Mouse (Mus musculus): Measurements from ENCODE around the gene Nhp2. TPM values are rescaled to one million over a fixed set of nuclear protein-coding genes. Genes with fewer than 3 reads are reported as not detected.
"Not testable (repeated sequence)": the region's sequence is repeated elsewhere in the genome, so short reads cannot be mapped to it uniquely, and the experiment has no call there.

The Nhp2 gene
- polyA plus RNA-seq, 1 experiment from 2014 or later = 88.1 TPM

- Histone ChIP-seq H3K27ac (ENCODE audit: low read length) (no peak overlapping the region), H3K36me3 (ENCODE audit: control insufficient read depth, insufficient read depth) (peaks cover 45% of the 10 kb centered on the region), H3K4me2 (ENCODE audit: low read depth, low read length) (no peak overlapping the region), H3K9ac (ENCODE audit: low read length) (no peak overlapping the region), H3K4me1 (ENCODE audit: control insufficient read depth, insufficient read depth, low read length) (peaks cover 6% of the 10 kb centered on the region; the same call in 1 of the 2 replicates), H3K4me3 (ENCODE audit: low read length) (no peak overlapping the region), H3K9me3 (replicated peaks; ENCODE audit: control insufficient read depth, low read length) (no peaks in the 10 kb centered on the region), H3K27me3 (ENCODE audit: control insufficient read depth, insufficient read depth, low read length) (no peaks in the 10 kb centered on the region)
- WGBS = 93% methylated on average over 9 of the region's 9 CpGs
- no peak for ATAC-seq (replicated peaks; ENCODE audit: extremely low read depth, insufficient read depth, low FRiP score)
Measured at GRCm38 (mm10) chr11:51627425-51627824, 7.9 kb downstream of the Nhp2 start.

GRCm38 (mm10) chr11:51627907-51628306, 8.4 kb downstream of the Nhp2 start:
- Histone ChIP-seq H3K27me3 (ENCODE audit: control insufficient read depth, insufficient read depth, low read length) (no peaks in the 10 kb centered on the region), H3K9me3 (replicated peaks; ENCODE audit: control insufficient read depth, low read length) (no peaks in the 10 kb centered on the region), H3K4me3 (ENCODE audit: low read length) (no peak overlapping the region), H3K4me1 (ENCODE audit: control insufficient read depth, insufficient read depth, low read length) (peaks cover 6% of the 10 kb centered on the region; the same call in 1 of the 2 replicates), H3K4me2 (ENCODE audit: low read depth, low read length) (no peak overlapping the region), H3K9ac (ENCODE audit: low read length) (no peak overlapping the region), H3K36me3 (ENCODE audit: control insufficient read depth, insufficient read depth) (peaks cover 40% of the 10 kb centered on the region), H3K27ac (ENCODE audit: low read length) (no peak overlapping the region)
- ATAC-seq (replicated peaks; ENCODE audit: extremely low read depth, insufficient read depth, low FRiP score) = no peak
- WGBS = 80% methylated on average over 8 of the region's 8 CpGs

GRCm38 (mm10) chr11:51629651-51630314, 10.2 kb downstream of the Nhp2 start:
- Histone ChIP-seq H3K4me2 (ENCODE audit: low read depth, low read length) (no peak overlapping the region), H3K27me3 (ENCODE audit: control insufficient read depth, insufficient read depth, low read length) (no peaks in the 10 kb centered on the region), H3K27ac (ENCODE audit: low read length) (no peak overlapping the region), H3K4me3 (ENCODE audit: low read length) (no peak overlapping the region), H3K36me3 (ENCODE audit: control insufficient read depth, insufficient read depth) (peaks cover 22% of the 10 kb centered on the region; the same call in 1 of the 2 replicates), H3K4me1 (ENCODE audit: control insufficient read depth, insufficient read depth, low read length) (peaks cover 10% of the 10 kb centered on the region), H3K9ac (ENCODE audit: low read length) (no peak overlapping the region), H3K9me3 (replicated peaks; ENCODE audit: control insufficient read depth, low read length) (no peaks in the 10 kb centered on the region)
- 73% methylated on average over 15 of the region's 15 CpGs for WGBS
- ATAC-seq (replicated peaks; ENCODE audit: extremely low read depth, insufficient read depth, low FRiP score) = no peak

DNA sequence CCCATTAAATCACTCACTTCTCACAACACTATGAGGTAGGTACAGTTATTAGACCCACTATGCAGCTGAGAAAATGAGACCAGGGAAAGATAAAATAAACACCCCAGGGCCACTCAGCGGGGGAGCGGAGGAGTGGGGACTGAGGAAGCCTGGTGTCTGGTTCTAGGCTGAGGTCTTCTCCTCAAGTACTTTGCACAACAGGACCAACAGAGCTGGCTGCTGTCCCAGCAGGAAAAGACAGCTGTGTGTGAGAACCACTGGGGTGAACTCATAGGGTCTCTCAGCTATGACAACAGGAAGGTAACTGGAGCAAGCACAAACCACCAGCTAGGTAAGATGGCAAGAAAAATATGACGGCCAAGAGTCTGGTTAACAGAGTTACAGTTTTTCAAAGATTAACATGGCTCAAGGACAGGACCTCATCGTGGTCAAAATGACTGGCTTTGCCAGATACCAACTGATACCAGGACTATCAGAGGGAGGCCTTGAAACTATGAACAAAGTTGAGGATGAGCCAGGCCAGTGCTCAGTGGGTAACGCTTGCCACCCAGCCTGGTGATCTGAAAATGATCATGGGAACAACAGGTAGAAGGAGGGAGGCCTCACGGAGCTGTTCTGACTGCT, 12.7 kb downstream of the Nhp2 start:
- ATAC-seq (replicated peaks; ENCODE audit: extremely low read depth, insufficient read depth, low FRiP score) = no peak
- H3K36me3 ChIP-seq (ENCODE audit: control insufficient read depth, insufficient read depth) = peaks cover 6% of the 10 kb centered on the region; the same call in 1 of the 2 replicates
- no peaks in the 10 kb centered on the region for H3K9me3 ChIP-seq (replicated peaks; ENCODE audit: control insufficient read depth, low read length)
- 79% methylated on average over 6 of the region's 6 CpGs for WGBS
- peaks cover 18% of the 10 kb centered on the region for H3K4me1 ChIP-seq (ENCODE audit: control insufficient read depth, insufficient read depth, low read length)
- H3K4me3 ChIP-seq (ENCODE audit: low read length) = no peak overlapping the region
- H3K27me3 ChIP-seq (ENCODE audit: control insufficient read depth, insufficient read depth, low read length) = no peaks in the 10 kb centered on the region
- no peak overlapping the region for H3K9ac ChIP-seq (ENCODE audit: low read length)
- H3K4me2 ChIP-seq (ENCODE audit: low read depth, low read length) = no peak overlapping the region
- 0 out of 2 replicates have a peak overlapping the region, but pooled peaks have one; percentile 5 for H3K27ac ChIP-seq (ENCODE audit: low read length)

DNA sequence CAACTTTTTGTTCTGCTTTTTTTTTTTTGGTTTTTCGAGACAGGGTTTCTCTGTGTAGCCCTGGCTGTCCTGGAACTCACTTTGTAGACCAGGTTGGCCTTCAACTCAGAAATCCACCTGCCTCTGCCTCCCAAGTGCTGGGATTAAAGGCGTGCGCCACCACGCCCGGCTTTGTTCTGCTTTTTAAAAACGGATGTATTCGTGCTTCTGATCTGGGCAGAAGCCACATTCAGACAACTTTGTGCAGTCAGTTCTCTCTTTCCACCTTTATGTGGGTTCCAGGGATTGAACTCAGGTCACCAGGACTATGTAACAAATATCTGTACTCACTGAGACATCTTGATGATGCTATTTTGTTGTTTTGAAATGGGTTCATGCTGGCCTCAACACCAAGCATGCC, 13.7 kb downstream of the Nhp2 start:
- not testable (repeated sequence) for ATAC-seq (replicated peaks; ENCODE audit: extremely low read depth, insufficient read depth, low FRiP score); H3K27ac ChIP-seq (ENCODE audit: low read length); H3K4me2 ChIP-seq (ENCODE audit: low read depth, low read length); H3K9me3 ChIP-seq (replicated peaks; ENCODE audit: control insufficient read depth, low read length); H3K27me3 ChIP-seq (ENCODE audit: control insufficient read depth, insufficient read depth, low read length); H3K9ac ChIP-seq (ENCODE audit: low read length); H3K4me3 ChIP-seq (ENCODE audit: low read length); H3K36me3 ChIP-seq (ENCODE audit: control insufficient read depth, insufficient read depth)
- 91% methylated on average over 7 of the region's 7 CpGs for WGBS
- peaks cover 18% of the 10 kb centered on the region for H3K4me1 ChIP-seq (ENCODE audit: control insufficient read depth, insufficient read depth, low read length)

DNA sequence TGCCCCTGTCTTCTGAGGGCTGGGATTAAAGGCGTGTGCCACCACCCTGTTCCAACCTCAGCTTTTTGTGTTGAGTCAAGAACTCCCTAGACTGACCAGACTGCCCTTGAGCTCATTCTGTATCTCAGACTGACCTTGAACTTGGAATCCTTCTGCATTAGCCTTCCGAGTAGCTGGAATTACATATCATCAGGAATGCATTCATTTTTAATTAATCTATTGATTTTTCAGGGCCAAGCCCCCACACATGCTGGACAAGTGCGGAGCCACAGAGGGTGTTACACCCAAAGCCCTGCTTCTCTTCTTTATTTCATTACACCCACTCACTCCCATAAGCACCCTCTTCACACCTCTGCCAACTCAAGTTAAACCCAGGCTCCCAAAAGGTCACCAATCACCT, 14.2 kb downstream of the Nhp2 start:
- Histone ChIP-seq H3K4me3 (ENCODE audit: low read length) (no peak overlapping the region), H3K9me3 (replicated peaks; ENCODE audit: control insufficient read depth, low read length) (no peaks in the 10 kb centered on the region), H3K27ac (ENCODE audit: low read length) (no peak overlapping the region), H3K36me3 (ENCODE audit: control insufficient read depth, insufficient read depth) (0 out of 2 replicates have a peak, but pooled peaks cover 2% of the 10 kb centered on the region), H3K9ac (ENCODE audit: low read length) (no peak overlapping the region), H3K4me2 (ENCODE audit: low read depth, low read length) (no peak overlapping the region), H3K27me3 (ENCODE audit: control insufficient read depth, insufficient read depth, low read length) (no peaks in the 10 kb centered on the region), H3K4me1 (ENCODE audit: control insufficient read depth, insufficient read depth, low read length) (peaks cover 18% of the 10 kb centered on the region)
- no peak for ATAC-seq (replicated peaks; ENCODE audit: extremely low read depth, insufficient read depth, low FRiP score)
- WGBS = 79% methylated on average over 3 of the region's 3 CpGs

- H3K9ac ChIP-seq (ENCODE audit: low read length) = peak overlapping the region; percentile 75
- no peaks in the 10 kb centered on the region for H3K9me3 ChIP-seq (replicated peaks; ENCODE audit: control insufficient read depth, low read length)
- peak overlapping the region; percentile 60 for H3K4me3 ChIP-seq (ENCODE audit: low read length)
- 7% methylated on average over 6 of the region's 6 CpGs for WGBS
- H3K27ac ChIP-seq (ENCODE audit: low read length) = peak overlapping the region; percentile 83
- no peaks in the 10 kb centered on the region for H3K27me3 ChIP-seq (ENCODE audit: control insufficient read depth, insufficient read depth, low read length)
- peaks cover 16% of the 10 kb centered on the region for H3K4me1 ChIP-seq (ENCODE audit: control insufficient read depth, insufficient read depth, low read length)
- peak overlapping the region; percentile 92 for H3K4me2 ChIP-seq (ENCODE audit: low read depth, low read length)
- H3K36me3 ChIP-seq (ENCODE audit: control insufficient read depth, insufficient read depth) = no peaks in the 10 kb centered on the region
- no peak for ATAC-seq (replicated peaks; ENCODE audit: extremely low read depth, insufficient read depth, low FRiP score)
Measured at GRCm38 (mm10) chr11:51635127-51635524, 15.6 kb downstream of the Nhp2 start.

DNA sequence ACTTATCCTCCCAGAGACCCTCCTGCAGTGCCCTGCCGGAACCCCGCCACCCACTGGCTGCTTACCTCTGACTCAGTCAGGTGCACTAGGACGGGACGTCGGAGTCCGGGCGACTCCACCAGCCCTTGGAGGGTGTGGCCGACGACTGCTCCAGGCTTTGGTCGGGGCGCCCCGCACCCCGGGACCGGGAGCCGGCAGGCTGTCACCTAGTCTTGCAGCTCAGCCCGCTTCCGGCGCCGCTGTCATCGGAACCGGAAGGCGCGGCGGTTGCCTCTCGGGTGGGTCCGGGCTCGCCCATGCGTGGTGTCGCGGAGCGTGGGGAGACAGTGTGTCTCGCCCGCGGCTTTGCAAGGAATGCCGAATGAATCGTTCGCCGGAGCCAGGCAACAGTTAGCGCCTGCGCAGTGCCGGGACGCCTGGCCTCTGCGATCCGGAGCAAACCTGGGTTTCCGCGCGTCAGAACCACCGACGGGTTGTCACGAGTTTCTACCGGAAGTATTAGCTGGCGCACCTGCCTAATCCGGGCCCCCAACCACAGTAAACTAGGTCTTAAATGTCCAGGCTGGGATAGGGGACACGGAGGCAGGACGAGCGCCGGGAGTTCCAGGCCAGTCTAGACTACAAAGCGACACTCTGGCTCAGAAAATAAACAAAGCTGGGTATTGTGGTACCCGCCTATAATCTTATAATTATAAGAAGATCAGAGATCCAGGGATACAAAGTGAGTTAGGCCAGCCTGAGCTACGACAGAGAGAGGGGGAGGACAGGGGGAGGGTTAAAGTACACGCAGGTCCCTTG, 16.2 kb downstream of the Nhp2 start, which contains the start of gene Rmnd5b:
Gene Rmnd5b (minus strand): TSS at position 372 of the 798 bp plus-strand sequence.
- no peaks in the 10 kb centered on the region for H3K9me3 ChIP-seq (replicated peaks; ENCODE audit: control insufficient read depth, low read length)
- under 1% methylated on average over 61 of the region's 61 CpGs for WGBS

GRCm38 (mm10) chr11:51636323-51636684, 16.8 kb downstream of the Nhp2 start:
- H3K4me3 ChIP-seq (ENCODE audit: low read length) = peak overlapping the region; percentile 60
- H3K4me1 ChIP-seq (ENCODE audit: control insufficient read depth, insufficient read depth, low read length) = peaks cover 19% of the 10 kb centered on the region
- H3K27ac ChIP-seq (ENCODE audit: low read length) = peak overlapping the region; percentile 83
- H3K9ac ChIP-seq (ENCODE audit: low read length) = peak overlapping the region; percentile 75
- no peak for ATAC-seq (replicated peaks; ENCODE audit: extremely low read depth, insufficient read depth, low FRiP score)
- 5% methylated on average over 6 of the region's 6 CpGs for WGBS
- H3K9me3 ChIP-seq (replicated peaks; ENCODE audit: control insufficient read depth, low read length) = no peaks in the 10 kb centered on the region
- peak overlapping the region; percentile 92 for H3K4me2 ChIP-seq (ENCODE audit: low read depth, low read length)
- no peaks in the 10 kb centered on the region for H3K27me3 ChIP-seq (ENCODE audit: control insufficient read depth, insufficient read depth, low read length)
- H3K36me3 ChIP-seq (ENCODE audit: control insufficient read depth, insufficient read depth) = no peaks in the 10 kb centered on the region

More for the DNA sequence above, 16.2 kb downstream of the Nhp2 start, which contains the start of gene Rmnd5b:
- peak; percentile 77 for ATAC-seq (replicated peaks; ENCODE audit: extremely low read depth, insufficient read depth, low FRiP score)
- peak within 1 kb of the TSS; percentile 75 for H3K9ac ChIP-seq (ENCODE audit: low read length)
- H3K4me3 ChIP-seq (ENCODE audit: low read length) = peak within 1 kb of the TSS; percentile 60
- peak within 1 kb of the TSS; percentile 92 for H3K4me2 ChIP-seq (ENCODE audit: low read depth, low read length)
- H3K4me1 ChIP-seq (ENCODE audit: control insufficient read depth, insufficient read depth, low read length) = peaks cover 17% of the 10 kb centered on the region
- H3K27me3 ChIP-seq (ENCODE audit: control insufficient read depth, insufficient read depth, low read length) = no peaks in the 10 kb centered on the region
- no peaks in the 10 kb centered on the region for H3K36me3 ChIP-seq (ENCODE audit: control insufficient read depth, insufficient read depth)
- peak within 1 kb of the TSS; percentile 83 for H3K27ac ChIP-seq (ENCODE audit: low read length)
